Mouse (Mus musculus) hindbrain, embryonic 16.5 days (tissue): ENCODE results near the gene Gm48551. TPM values are rescaled to one million over a fixed set of nuclear protein-coding genes. Genes with fewer than 3 reads are reported as not detected.

Experiments used
- ATAC-seq: fragments of 200-750 bp; cut with Nextera tagmentation; 2 replicates; pipeline ENCODE4 v1.8.0; 2017; ENCODE audit warnings: moderate TSS enrichment, moderate library complexity
- H3K27ac ChIP-seq: fragments of 300-500 bp; sonication (generic); 2 replicates; pipeline ENCODE4 v1.5.1; 2014; ENCODE audit warnings: low read depth, mild to moderate bottlenecking, control low read depth, low read length, moderate library complexity
- H3K27me3 ChIP-seq: fragments of 300-500 bp; sonication (generic); replicated peaks from 2 replicates; pipeline ENCODE4 v1.6.1; 2014; ENCODE audit warnings: low read length; ENCODE audit not compliant: control insufficient read depth, insufficient read depth
- H3K36me3 ChIP-seq: fragments of 300-500 bp; sonication (generic); 2 replicates; pipeline ENCODE4 v1.6.1; 2014; ENCODE audit warnings: mild to moderate bottlenecking, low read length, moderate library complexity, mixed read lengths; ENCODE audit not compliant: control insufficient read depth, insufficient read depth
- H3K4me1 ChIP-seq: fragments of 300-500 bp; sonication (generic); 2 replicates; pipeline ENCODE4 v1.6.1; 2014; ENCODE audit warnings: low read depth, low read length; ENCODE audit not compliant: control insufficient read depth, insufficient read depth
- H3K4me2 ChIP-seq: fragments of 300-500 bp; sonication (generic); 2 replicates; pipeline ENCODE4 v1.6.1; 2014; ENCODE audit warnings: mild to moderate bottlenecking, low read length, control low read depth, moderate library complexity
- H3K4me3 ChIP-seq: fragments of 300-500 bp; sonication (generic); 2 replicates; pipeline ENCODE4 v1.5.1; 2014; ENCODE audit warnings: mild to moderate bottlenecking, low read length, control low read depth, moderate library complexity
- H3K9ac ChIP-seq: fragments of 300-500 bp; sonication (generic); 2 replicates; pipeline ENCODE4 v1.6.1; 2014; ENCODE audit warnings: low read depth, mild to moderate bottlenecking, control low read depth, low read length, moderate library complexity
- H3K9me3 ChIP-seq: fragments of 300-500 bp; sonication (generic); 2 replicates; pipeline ENCODE4 v1.6.1; 2014; ENCODE audit warnings: mild to moderate bottlenecking, low read length, moderate library complexity; ENCODE audit not compliant: control insufficient read depth
- WGBS: fragments of 180-500 bp; shearing (Covaris S2); extraction: QIAGEN DNeasy Blood & Tissue Kit; methylation state at CpG from one replicate; pipeline ENCODE4 v1.1.7; 2014; 5-methylcytosine and 5-hydroxymethylcytosine counted together
- polyA plus RNA-seq: library from polyadenylated mRNA; unstranded; fragments of >200 nt; fragmentation: Nextera tagmentation; extraction: Ambion mirVana; gene quantifications from 2 replicates; pipeline ENCODE4 v1.2.1, GENCODE M21; 2015

Gm48551 gene
- polyA plus RNA-seq, 1 experiment from 2014 or later = 7.9 TPM

DNA sequence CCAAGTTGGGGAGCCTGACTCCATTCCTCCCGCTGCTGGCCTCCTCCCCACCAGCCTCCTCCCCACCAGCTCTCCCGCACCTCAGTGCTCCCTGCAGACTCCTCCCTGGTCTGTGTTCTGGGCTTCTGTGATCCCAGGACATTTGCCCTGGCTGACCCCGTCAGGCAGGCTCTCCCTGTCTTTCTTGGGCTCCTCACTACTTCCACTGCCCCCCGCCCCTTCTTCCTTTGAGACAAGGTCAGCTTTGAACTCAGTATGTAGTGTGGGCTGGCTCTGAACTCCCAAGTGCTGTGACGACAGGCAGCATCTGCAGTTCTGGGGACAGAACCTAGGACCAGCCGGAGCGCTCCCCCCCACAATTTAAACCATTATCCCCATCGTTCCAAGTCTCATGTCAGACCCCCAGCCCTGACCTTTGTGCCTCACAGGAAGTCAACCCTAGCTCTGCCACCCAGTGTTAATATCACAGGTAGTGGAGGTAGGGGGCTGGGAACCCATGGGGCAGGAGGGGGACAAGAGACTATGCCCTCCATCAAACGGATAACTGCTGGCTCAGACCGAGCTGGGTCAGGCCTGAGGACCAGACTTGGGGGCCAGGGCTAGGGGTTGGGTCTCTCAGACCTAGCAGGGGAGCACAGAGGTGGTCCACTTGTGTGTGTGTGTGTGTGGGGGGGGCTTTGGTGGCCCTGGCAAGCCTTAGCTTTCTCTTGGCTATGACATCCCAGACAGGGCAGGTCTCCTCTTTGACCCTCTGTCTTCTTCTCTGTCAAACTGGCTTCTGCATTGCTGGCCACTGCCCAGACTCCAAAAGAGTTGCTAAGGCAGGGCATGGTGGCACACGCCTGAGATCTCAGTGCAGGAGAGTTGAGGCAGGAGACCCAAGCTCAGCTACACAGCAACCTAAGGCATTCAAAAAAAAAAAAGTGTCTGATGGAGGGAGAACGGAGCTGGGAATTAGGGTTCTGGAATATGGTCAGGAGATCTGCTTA, 33.3 kb downstream of the Gm48551 start:
- Histone ChIP-seq H3K9me3 (no peaks in the 10 kb centered on the region), H3K4me2 (peak overlapping the region; percentile 55), H3K9ac (peak overlapping the region; percentile 63), H3K4me3 (peak overlapping the region; percentile 29), H3K36me3 (0 out of 2 replicates have a peak, but pooled peaks cover 4% of the 10 kb centered on the region), H3K27me3 (no peaks in the 10 kb centered on the region), H3K27ac (peak overlapping the region; percentile 73), H3K4me1 (peaks cover 42% of the 10 kb centered on the region)
- no peak for ATAC-seq
- 48% methylated on average over 12 of the region's 12 CpGs for WGBS

DNA sequence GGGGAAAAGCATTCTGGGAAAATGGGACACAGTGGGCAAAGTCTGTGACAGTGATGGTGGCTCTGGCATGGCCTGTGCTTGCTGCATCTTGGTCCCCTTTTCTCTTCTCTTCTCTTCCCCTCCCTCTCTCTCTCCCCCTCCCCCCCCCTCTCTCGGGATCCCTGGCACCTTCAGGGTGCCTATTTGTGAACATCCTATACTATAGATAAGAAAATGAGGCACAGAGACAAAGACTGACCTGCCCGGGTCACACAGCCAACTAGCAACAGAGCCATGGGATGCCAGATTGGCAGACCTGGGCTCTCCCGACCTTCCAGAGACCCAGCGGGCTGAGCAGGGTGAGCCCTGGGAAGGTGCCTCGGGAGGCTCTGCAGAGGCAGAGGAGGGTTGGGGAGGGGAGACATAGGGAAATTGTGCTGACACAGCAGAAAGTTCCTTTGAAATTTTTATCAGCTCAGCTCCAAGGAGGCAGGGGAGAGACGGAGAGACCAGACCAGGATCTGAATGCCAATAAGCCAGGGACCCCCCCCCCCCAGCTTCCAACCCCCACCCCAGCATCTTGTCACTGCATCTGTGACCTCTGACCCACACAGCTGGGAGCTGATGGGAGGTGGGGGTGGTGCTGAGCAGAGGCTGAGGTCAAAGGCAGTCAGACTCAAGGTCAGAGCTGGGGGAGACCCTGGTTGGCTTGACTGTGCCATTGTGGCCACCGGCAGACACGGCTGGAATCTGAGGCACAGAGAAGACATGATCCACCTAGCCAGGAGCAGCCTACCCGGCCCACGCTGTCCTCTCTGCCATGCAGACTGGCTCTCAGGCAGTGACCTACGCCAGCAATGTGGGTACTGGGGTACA, 34.2 kb downstream of the Gm48551 start:
- no peak overlapping the region for H3K4me3 ChIP-seq
- H3K9ac ChIP-seq = no peak overlapping the region
- no peaks in the 10 kb centered on the region for H3K27me3 ChIP-seq
- H3K4me1 ChIP-seq = peaks cover 42% of the 10 kb centered on the region
- 0 out of 2 replicates have a peak, but pooled peaks cover 4% of the 10 kb centered on the region for H3K36me3 ChIP-seq
- peak overlapping the region; percentile 36; the same call in 1 of the 2 replicates for H3K27ac ChIP-seq
- no peak for ATAC-seq
- WGBS = 45% methylated on average over 11 of the region's 11 CpGs
- H3K9me3 ChIP-seq = no peaks in the 10 kb centered on the region
- H3K4me2 ChIP-seq = no peak overlapping the region

DNA sequence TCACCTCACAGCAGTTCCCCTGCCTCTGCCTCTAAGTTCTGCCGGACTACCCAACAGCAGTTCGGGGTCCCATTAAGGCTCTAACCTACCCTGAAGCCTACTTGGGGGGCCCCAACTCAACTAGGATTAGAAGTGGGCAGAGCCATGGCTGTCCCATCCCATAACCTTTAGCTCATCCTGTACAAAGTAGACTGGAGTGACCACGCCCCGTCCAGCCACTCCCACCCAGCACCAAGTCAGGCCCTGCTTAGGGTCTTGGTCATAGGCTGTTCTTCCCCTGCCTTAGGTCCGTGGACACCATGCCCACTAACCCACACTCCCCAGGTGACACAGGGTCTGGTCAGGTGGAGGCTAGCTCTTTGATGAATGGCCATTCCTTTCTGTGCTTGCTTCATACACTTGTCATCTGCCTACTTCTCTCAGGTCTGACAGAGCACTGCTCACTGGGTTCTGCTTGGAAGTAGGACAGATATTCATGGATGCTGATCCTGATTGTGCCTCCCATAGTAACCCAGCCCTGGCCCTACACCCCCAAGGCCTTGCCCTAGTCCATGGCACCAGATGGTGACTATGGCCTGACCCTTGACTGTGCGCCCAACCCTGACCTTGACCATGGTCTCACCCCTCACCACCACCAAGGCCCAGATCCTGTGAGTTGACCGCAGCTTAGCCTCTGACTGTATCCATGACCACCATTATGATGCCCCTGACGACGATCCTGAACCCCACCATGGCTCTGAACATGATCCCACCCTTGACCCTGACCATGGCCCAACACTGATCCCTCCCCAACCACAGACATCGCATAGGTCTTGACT, 35.1 kb downstream of the Gm48551 start:
- H3K4me1 ChIP-seq = peaks cover 40% of the 10 kb centered on the region
- 0 out of 2 replicates have a peak, but pooled peaks cover 4% of the 10 kb centered on the region for H3K36me3 ChIP-seq
- no peaks in the 10 kb centered on the region for H3K27me3 ChIP-seq
- no peak overlapping the region for H3K4me3 ChIP-seq
- H3K4me2 ChIP-seq = no peak overlapping the region
- no peak overlapping the region for H3K9ac ChIP-seq
- WGBS = 90% methylated on average over 10 of the region's 10 CpGs
- H3K9me3 ChIP-seq = no peaks in the 10 kb centered on the region
- no peak overlapping the region for H3K27ac ChIP-seq
- ATAC-seq = no peak

DNA sequence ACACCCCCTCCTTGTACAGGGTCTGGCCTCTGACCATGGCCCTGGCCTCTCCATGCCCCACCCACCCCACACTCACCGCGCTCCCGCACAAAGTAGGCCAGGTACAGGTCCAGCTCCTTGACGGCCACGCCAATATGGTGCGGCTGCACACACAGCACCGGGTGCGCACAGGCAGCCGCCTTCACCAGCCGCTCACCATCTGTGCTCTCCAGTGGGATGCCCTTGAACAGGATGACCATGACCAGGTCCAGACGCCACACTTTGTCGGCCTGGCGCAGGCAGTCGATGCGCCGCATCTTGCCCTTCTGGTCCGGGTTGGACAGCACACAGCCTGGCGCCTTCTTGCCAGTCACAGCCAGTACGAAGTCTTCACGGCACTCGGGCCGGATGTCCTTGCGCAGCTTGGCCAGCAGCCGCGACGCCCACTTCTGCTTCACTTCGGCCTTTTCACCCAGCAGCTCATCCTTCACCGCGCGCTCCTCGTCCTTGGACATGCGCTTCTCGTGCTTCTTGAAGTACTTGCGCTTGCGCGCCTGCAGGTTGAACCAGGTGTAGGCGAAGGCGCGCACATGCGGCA, 36.0 kb downstream of the Gm48551 start:
- peaks cover 1% of the 10 kb centered on the region; the same call in 1 of the 2 replicates for H3K27me3 ChIP-seq
- H3K9me3 ChIP-seq = no peaks in the 10 kb centered on the region
- no peak overlapping the region for H3K4me2 ChIP-seq
- H3K36me3 ChIP-seq = 0 out of 2 replicates have a peak, but pooled peaks cover 4% of the 10 kb centered on the region
- no peak overlapping the region for H3K27ac ChIP-seq
- H3K4me3 ChIP-seq = no peak overlapping the region
- H3K4me1 ChIP-seq = peaks cover 41% of the 10 kb centered on the region
- H3K9ac ChIP-seq = no peak overlapping the region
- ATAC-seq = no peak
- 83% methylated on average over 40 of the region's 40 CpGs for WGBS

DNA sequence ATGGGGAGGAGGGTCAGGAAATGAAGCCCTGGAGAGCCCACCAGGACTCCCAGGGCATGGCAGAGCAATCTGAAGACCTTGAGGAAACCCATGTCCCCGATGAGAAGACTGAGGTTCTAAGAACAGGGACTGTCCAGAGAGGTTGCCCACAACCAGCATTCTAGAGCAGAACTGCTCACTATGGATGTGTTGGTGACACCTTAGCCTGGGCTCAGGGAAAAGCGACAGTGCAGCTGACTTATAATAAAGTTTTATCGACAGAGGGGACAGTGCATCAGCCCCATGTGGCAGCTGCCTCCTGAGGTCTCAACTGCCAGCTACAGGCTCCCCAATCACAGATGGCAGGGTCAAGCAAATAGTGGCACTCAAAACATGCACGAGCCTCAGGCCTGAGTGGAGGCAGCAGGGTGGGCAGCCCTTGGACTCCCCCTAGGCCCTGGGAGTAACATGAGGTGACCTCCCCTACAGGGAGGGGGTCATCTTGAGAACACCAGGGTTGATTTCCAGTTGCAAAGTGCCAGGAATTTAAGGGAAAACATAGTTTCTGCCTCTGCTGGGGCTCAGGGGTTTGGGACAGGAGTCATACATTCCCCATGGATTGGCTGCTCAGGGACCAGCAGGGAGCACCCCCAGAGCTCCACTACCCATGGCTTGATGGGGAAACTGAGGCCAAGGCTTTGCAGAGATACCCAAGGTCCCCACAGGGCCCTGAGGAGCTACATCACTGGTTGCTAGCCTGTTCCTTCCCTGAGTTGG, 37.0 kb downstream of the Gm48551 start:
- WGBS = 75% methylated on average over 4 of the region's 4 CpGs
- no peak overlapping the region for H3K27ac ChIP-seq
- ATAC-seq = no peak
- no peak overlapping the region for H3K4me3 ChIP-seq
- no peak overlapping the region for H3K9ac ChIP-seq
- H3K27me3 ChIP-seq = peaks cover 4% of the 10 kb centered on the region; the same call in 1 of the 2 replicates
- H3K36me3 ChIP-seq = 0 out of 2 replicates have a peak, but pooled peaks cover 4% of the 10 kb centered on the region
- peaks cover 43% of the 10 kb centered on the region for H3K4me1 ChIP-seq
- H3K4me2 ChIP-seq = no peak overlapping the region
- H3K9me3 ChIP-seq = no peaks in the 10 kb centered on the region

DNA sequence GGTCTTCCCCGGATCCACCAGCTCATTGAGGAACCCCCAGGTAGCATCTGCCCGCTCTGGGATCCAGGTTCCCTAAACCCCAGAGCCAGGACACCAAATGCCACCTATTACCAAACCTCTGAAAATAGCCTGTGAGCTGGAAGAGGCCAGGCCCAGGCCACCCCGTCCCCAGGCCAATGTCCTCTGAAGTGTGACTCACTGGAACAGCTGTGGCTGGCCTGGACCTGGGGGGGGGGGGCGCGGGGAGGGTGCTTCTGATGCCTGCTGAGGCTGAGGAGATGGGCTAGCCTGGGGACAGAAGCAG, 37.5 kb downstream of the Gm48551 start:
- 71% methylated on average over 5 of the region's 5 CpGs for WGBS
- no peak overlapping the region for H3K27ac ChIP-seq
- peaks cover 44% of the 10 kb centered on the region for H3K4me1 ChIP-seq

DNA sequence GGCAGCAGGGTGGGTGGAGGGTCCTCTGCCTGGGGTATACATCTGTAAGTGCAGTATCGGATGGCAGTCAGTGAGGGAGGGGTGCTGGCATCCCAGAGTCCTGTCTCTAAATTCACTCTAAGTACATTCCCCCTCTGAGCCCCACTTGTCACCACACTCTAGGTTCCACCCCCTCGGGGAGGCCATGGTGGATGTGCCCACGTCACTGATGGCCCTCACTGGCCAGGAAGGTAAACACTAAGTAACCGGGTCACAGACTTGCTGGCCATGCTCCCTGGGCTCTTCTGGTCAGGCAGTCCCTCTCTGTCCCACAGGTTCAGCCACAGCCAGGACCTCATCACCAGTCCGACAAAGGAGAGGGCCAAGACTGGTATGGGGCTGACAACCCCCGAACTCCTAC, 37.9 kb downstream of the Gm48551 start:
- Histone ChIP-seq H3K27ac (no peak overlapping the region), H3K27me3 (peaks cover 5% of the 10 kb centered on the region), H3K4me2 (no peak overlapping the region), H3K9me3 (no peaks in the 10 kb centered on the region), H3K36me3 (0 out of 2 replicates have a peak, but pooled peaks cover 4% of the 10 kb centered on the region), H3K9ac (no peak overlapping the region; the same call in 1 of the 2 replicates), H3K4me3 (no peak overlapping the region), H3K4me1 (peaks cover 44% of the 10 kb centered on the region)
- no peak for ATAC-seq
- 74% methylated on average over 6 of the region's 6 CpGs for WGBS

More for the DNA sequence above, 37.5 kb downstream of the Gm48551 start:
- H3K27me3 ChIP-seq = peaks cover 4% of the 10 kb centered on the region; the same call in 1 of the 2 replicates
- 0 out of 2 replicates have a peak, but pooled peaks cover 4% of the 10 kb centered on the region for H3K36me3 ChIP-seq
- no peak overlapping the region for H3K9ac ChIP-seq
- no peak for ATAC-seq
- no peak overlapping the region for H3K4me3 ChIP-seq
- no peak overlapping the region for H3K4me2 ChIP-seq
- H3K9me3 ChIP-seq = no peaks in the 10 kb centered on the region
